Mouse (Mus musculus): ENCODE results near the gene Trpc7.

DNA sequence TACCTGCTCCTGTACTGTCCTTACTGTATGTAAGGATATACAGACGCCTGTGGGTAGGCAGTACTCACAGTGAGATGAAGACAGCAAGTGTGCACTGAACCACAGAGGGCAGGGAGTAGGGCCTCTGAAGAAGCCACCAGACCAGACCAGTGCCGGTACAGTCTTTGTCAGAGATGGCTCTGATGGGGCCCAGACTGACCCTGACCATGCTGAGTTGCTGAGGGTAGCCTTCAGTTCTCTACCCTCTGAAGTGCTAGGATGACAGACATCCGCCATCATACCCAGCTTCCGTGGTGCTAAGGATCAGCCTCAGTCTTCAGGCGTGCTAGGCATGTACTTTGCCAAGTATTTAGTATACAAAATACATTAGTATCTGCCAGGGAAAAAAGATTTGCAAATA is 156.2 kb downstream of the Trpc7 start:
- TF ChIP-seq CTCF (IDR thresholded peaks at IDR 0.05; ENCODE audit: control insufficient read depth, insufficient read depth, low read length) (no peak), POLR2A (IDR thresholded peaks at IDR 0.05; ENCODE audit: borderline replicate concordance, control insufficient read depth, low read depth, low read length) (no peak)

Data from bone marrow, adult 2 months (tissue).